Mouse (Mus musculus): ENCODE measurements around the gene Mcam. TPM values are rescaled to one million over a fixed set of nuclear protein-coding genes. Genes with fewer than 3 reads are reported as not detected.

Gene Mcam
- total RNA-seq, 4 experiments from 2014 or later, result 15.4 to 33.9 (median 26.2) TPM

Other genes with a start within 250 kb of the Mcam start
- 1 to 10 TPM; 4.3 to 7.6 (median 5.8) TPM for gene Thy1, start 91.1 kb upstream of the Mcam start, total RNA-seq (2022)
- 100 to 1,000 TPM; 222 to 251 (median 237) TPM for gene Usp2, start 67.4 kb upstream of the Mcam start, total RNA-seq (2022)
- gene Mfrp, start 32.7 kb upstream of the Mcam start, total RNA-seq (2022), result not detected
- gene C1qtnf5, start 27.2 kb upstream of the Mcam start, total RNA-seq (2022), result 1 to 10 TPM; 1.6 to 4.2 (median 3.0) TPM
- under 1 TPM; 0.31 to 0.60 (median 0.38) TPM for gene Gm49380, start 21.0 kb upstream of the Mcam start, total RNA-seq (2022)
- gene Rnf26, start 21.0 kb upstream of the Mcam start, total RNA-seq (2022), result 1 to 10 TPM; 1.7 to 2.9 (median 2.6) TPM
- gene Cbl, start 99.6 kb downstream of the Mcam start, total RNA-seq (2022), result 10 to 100 TPM in 1 of 4 experiments, 1 to 10 TPM in 3; 5.1 to 10.2 (median 7.3) TPM
- not detected for gene Ccdc153, start 106.2 kb downstream of the Mcam start, total RNA-seq (2022)
- gene Pdzd3, start 117.0 kb downstream of the Mcam start, total RNA-seq (2022), result 1 to 10 TPM in 1 of 4 experiments, under 1 TPM in 3; 0.56 to 1.0 (median 0.95) TPM
- gene Nlrx1, start 134.1 kb downstream of the Mcam start, total RNA-seq (2022), result 10 to 100 TPM; 20.5 to 24.7 (median 22.6) TPM
- gene Abcg4, start 154.1 kb downstream of the Mcam start, total RNA-seq (2022), result under 1 TPM; 0.12 to 0.70 (median 0.30) TPM
- gene Hinfp, start 171.2 kb downstream of the Mcam start, total RNA-seq (2022), result 1 to 10 TPM; 4.5 to 9.6 (median 7.2) TPM
- gene C2cd2l, start 185.8 kb downstream of the Mcam start, total RNA-seq (2022), result 10 to 100 TPM; 10.4 to 18.9 (median 15.2) TPM
- gene Dpagt1, start 191.6 kb downstream of the Mcam start, total RNA-seq (2022), result 10 to 100 TPM; 10.9 to 14.8 (median 13.0) TPM
- gene H2afx, start 200.2 kb downstream of the Mcam start, total RNA-seq (2022), result 10 to 100 TPM in 1 of 4 experiments, 1 to 10 TPM in 3; 7.8 to 10.3 (median 8.7) TPM
- gene Hmbs, start 209.8 kb downstream of the Mcam start, total RNA-seq (2022), result 10 to 100 TPM; 24.2 to 26.1 (median 25.2) TPM
- 10 to 100 TPM; 17.6 to 19.0 (median 18.3) TPM for gene Vps11, start 227.2 kb downstream of the Mcam start, total RNA-seq (2022)
- gene Hyou1, start 245.0 kb downstream of the Mcam start, total RNA-seq (2022), result 10 to 100 TPM; 24.2 to 32.0 (median 25.9) TPM